Mouse (Mus musculus): ENCODE results near the gene Opn4.

Opn4 gene

GRCm38 (mm10) chr14:34562393-34562792, 37.5 kb downstream of the Opn4 start:
- DNase-seq (ENCODE audit: low spot score in 2 of 2) = no peak

GRCm38 (mm10) chr14:34561647-34562046, 38.3 kb downstream of the Opn4 start:
- DNase-seq (ENCODE audit: low spot score in 2 of 2) = no peak

GRCm38 (mm10) chr14:34558947-34559346, 41.0 kb downstream of the Opn4 start:
- no peak for DNase-seq (ENCODE audit: low spot score in 2 of 2)

- DNase-seq (ENCODE audit: low spot score in 2 of 2) = no peak
These were observed 44.7 kb downstream of the Opn4 start for GRCm38 (mm10) chr14:34555211-34555610.

GRCm38 (mm10) chr14:34554047-34554446, 45.9 kb downstream of the Opn4 start:
- DNase-seq (ENCODE audit: low spot score in 2 of 2) = no peak

GRCm38 (mm10) chr14:34553470-34553869, 46.5 kb downstream of the Opn4 start:
- no peak for DNase-seq (ENCODE audit: low spot score in 2 of 2)

GRCm38 (mm10) chr14:34552226-34552625, 47.7 kb downstream of the Opn4 start:
- no peak for DNase-seq (ENCODE audit: low spot score in 2 of 2)

- DNase-seq (ENCODE audit: low spot score in 2 of 2) = peak; percentile 56 to 68
These were observed 50.8 kb downstream of the Opn4 start for GRCm38 (mm10) chr14:34549004-34549671.

- DNase-seq (ENCODE audit: low spot score in 2 of 2) = peak; percentile 33 to 48
These were observed 51.4 kb downstream of the Opn4 start for GRCm38 (mm10) chr14:34548391-34549001.

- no peak for DNase-seq (ENCODE audit: low spot score in 2 of 2)
These were observed 55.4 kb downstream of the Opn4 start for GRCm38 (mm10) chr14:34544545-34544944.

- DNase-seq (ENCODE audit: low spot score in 2 of 2) = no peak
These were observed 55.9 kb downstream of the Opn4 start for GRCm38 (mm10) chr14:34544001-34544400.

- DNase-seq (ENCODE audit: low spot score in 2 of 2) = no peak
These were observed 56.3 kb downstream of the Opn4 start for GRCm38 (mm10) chr14:34543596-34543995.

GRCm38 (mm10) chr14:34541896-34542295, 58.0 kb downstream of the Opn4 start:
- no peak for DNase-seq (ENCODE audit: low spot score in 2 of 2)

GRCm38 (mm10) chr14:34540685-34541162, 59.2 kb downstream of the Opn4 start:
- DNase-seq (ENCODE audit: low spot score in 2 of 2) = no peak
